Mouse (Mus musculus) CD4-positive, CD25-positive, alpha-beta regulatory T cell, adult 9 weeks (primary cell): ENCODE data around the gene Gpr137c. TPM values are rescaled to one million over a fixed set of nuclear protein-coding genes. Genes with fewer than 3 reads are reported as not detected.

Experiments used
- polyA plus RNA-seq: library from polyadenylated mRNA; unstranded; fragments of 100-300 nt; shearing (Covaris generic); gene quantifications from one replicate; pipeline ENCODE4 v1.2.1, GENCODE M21; 2017

Gene Gpr137c
- polyA plus RNA-seq: 0.41 TPM

DNA sequence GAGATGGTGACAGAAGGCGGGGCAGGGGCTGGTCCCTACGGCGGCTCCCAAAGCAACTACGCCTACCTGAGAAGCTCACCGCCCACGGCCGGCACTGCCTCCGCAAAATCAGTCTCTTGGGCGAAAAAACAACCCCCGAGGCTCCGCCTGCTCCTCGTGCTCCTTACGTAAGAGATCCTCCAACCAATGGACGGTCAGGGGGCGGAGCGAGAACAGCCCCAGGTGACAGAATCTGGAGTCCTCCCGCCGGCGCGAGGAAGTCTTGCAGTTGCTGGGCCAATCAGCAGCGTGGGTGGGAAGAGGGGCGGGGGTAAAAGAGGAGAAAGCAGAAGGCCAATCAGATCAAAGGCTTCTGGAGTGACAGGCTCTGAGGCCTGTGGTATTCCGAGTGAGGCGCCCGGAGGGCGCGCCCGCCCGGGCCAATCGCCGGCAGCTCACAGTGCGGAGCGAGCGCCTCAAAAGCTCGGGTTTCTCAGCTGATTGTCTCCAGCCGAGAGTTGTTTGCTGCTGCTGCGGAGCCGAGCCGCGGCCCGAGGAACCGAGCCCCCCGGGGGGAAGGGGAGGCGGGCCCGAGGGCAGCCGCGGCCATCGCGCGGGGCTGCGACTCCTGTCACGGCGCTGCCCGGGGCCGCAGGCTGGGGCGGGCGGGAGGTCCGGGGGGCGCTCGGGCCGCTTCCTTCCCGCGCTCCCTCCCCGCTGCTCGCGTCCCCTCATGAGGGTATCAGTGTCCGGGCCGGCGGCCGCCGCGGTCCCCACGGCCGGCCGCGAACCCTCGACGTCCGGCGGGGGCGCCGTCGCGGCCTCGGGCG is at the start of gene Gpr137c:
Gene Gpr137c, plus strand, starts transcription at position 437 of the 809 bp plus-strand sequence.

DNA sequence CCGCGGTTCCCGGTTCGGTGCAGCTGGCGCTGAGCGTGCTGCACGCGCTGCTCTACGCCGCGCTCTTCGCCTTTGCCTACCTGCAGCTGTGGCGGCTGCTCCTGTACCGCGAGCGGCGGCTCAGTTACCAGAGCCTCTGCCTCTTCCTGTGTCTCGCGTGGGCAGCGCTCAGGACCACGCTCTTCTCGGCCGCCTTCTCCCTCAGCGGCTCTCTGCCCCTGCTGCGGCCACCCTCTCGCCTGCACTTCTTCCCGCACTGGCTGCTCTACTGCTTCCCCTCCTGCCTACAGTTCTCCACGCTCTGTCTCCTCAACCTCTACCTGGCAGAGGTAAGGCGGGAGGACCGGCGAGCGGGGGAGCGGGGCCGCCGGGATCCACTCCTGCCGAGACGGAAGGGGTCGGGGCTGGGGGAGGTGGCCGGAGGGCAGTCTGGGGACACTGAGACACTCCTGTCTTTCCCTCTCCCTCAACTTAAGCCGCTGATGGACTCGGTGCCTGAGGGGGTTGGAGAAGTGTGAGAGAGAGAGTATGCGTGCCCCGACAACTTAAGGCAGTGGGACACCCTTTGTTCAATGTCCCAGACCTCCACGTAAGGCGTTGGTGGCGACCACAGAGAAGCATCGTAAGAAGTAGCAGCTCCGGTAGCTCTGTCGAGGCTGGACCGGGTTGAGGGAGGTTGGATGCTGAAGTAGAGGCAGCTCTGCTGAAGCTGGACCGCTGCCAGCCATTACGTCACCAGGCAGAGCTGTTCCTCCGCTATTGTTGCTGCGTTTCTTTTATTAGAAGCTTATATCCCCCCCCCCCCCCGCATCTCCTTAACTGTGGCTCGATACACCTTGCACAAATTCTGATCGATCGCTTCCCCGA is 806 bp downstream of the Gpr137c start, which contains the start of gene Txndc16:
Gene Txndc16, minus strand, starts transcription at position 239 of the 867 bp plus-strand sequence.

DNA sequence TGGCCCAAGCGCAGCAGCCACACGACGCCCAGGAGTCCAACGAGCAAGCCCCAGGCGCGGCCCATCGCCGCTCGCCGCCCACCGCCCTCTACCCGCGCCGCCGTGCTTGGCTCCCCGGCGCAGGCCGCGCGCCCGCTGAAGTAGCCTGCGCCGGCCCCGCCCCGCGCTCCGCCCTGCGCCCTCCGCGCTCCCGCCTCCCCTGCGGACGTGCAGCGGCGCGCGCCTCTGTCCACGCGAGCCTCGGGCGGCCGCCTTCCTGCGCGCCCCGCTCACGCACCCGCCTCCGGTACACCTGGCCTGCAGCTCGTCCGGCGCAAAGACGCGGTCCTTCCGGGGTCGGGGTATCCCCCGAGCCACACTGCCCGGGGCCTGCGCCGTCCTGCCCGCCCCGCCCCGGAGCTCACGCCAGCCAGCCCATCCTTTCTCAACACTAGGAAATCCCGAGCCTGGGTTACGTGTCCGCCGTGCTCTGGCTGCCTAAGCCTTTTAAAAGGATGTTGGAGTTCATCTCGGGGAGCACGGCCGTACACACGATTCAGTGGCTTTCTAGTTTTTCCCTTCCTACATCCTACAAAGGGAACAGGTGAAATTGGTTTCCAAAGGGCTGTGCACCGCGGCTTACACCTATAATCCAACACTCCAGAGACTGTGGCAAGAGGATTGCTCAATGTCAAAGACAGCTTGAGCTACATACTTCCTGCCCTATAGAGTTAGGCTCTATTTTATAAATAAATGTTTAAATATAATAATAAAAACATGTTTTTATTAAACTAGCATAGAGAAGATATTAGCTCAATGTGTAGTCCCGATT is 99.1 kb downstream of the Gpr137c start, which contains the start of gene Ero1l:
Gene Ero1l, minus strand, starts transcription at position 346 of the 811 bp plus-strand sequence.

DNA sequence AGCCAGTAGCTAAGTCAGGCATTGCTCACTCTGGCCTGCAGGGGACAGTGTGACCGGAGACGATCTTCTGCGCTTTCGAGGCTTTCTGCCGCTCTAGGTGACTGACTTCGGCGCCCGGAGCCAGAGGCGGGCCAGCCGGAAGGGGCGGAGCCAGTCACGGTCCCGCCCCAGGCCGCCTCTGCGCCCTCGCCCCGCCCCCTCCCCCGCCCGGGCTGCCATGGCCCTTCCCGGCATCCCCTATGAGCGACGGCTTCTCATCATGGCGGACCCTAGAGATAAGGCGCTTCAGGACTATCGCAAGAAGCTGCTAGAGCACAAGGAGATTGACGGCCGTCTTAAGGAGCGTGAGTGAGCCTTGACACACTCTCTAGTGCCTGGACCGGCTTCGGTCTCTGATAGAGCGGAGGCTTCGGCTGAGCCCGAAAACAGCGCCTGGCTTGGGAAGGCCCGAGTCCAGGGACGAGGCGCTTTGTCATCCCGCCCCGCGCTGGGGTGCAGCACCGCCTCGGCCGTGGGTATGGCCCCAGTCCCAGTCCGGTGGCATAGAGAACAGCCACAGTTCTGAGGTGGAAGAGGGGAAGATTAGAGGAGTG is 110.2 kb downstream of the Gpr137c start, which contains the start of gene Psmc6:
Gene Psmc6, plus strand, starts transcription at position 200 of the 593 bp plus-strand sequence.

Other genes starting within 250 kb of the Gpr137c start
- gene Ptger2, start 231.5 kb upstream of the Gpr137c start, polyA plus RNA-seq: 63.0 TPM
- gene Txndc16, start 611 bp downstream of the Gpr137c start, polyA plus RNA-seq: 15.9 TPM
- 15.4 TPM for gene Ero1l, start 99.1 kb downstream of the Gpr137c start, polyA plus RNA-seq
- gene Psmc6, start 110.1 kb downstream of the Gpr137c start, polyA plus RNA-seq: 143 TPM
- gene Styx, start 131.4 kb downstream of the Gpr137c start, polyA plus RNA-seq: 6.0 TPM
- gene Gnpnat1, start 185.2 kb downstream of the Gpr137c start, polyA plus RNA-seq: 84.0 TPM